ENCODE assay signal across 7 mouse cellular contexts in the genomic region with DNA sequence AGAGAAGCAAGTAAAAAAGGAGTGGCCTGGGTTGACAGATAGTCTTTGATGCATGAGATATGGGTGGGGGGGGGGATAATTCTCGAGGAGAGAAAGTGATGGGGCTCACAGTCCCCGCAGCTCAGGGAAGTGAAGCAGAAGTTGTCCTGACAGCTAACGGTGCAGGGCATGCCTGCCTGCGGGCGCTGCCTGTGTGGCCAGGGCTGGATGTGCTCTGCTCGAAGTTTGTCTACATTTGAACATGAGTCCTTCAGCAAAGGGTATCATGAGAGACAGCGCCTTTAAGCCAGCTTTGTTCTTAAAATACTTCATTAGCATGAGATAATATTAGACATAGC. TPM values are rescaled to one million over a fixed set of nuclear protein-coding genes. Genes with fewer than 3 reads are reported as not detected.
DNase-seq lines count a peak whose midpoint lies in the region; ATAC-seq and TF ChIP-seq lines count a peak whose summit lies in the region.

No protein-coding gene starts in this region.

- H3K4me3 ChIP-seq in left cerebral cortex, adult 2 months: peak overlapping the region; percentile 54
- H3K4me3 ChIP-seq in forebrain, embryonic 12.5 days (replicated peaks): no peak overlapping the region
- peak overlapping the region; percentile 18; the same call in 1 of the 2 replicates for H3K4me3 ChIP-seq in limb, embryonic 10.5 days
- H3K4me3 ChIP-seq in neural tube, embryonic 14.5 days (ENCODE audit: low read depth, low read length): no peak overlapping the region; the same call in 1 of the 2 replicates
- H3K4me3 ChIP-seq in kidney, adult 2 months (ENCODE audit: insufficient read depth, low read depth, low read length): no peak overlapping the region

- TF ChIP-seq CTCF in left cerebral cortex, adult 2 months (IDR thresholded peaks at IDR 0.05): no peak
- no peak for TF ChIP-seq CTCF in kidney, adult 2 months (conservative IDR thresholded peaks at IDR 0.05; ENCODE audit: insufficient read depth, insufficient read length, low read depth, low read length)

- H3K27me3 ChIP-seq in forebrain, embryonic 12.5 days: peaks cover 10% of the 10 kb centered on the region; the same call in 1 of the 2 replicates
- peaks cover 33% of the 10 kb centered on the region for H3K27me3 ChIP-seq in limb, embryonic 10.5 days (ENCODE audit: low read depth, poor library complexity, severe bottlenecking)
- H3K27me3 ChIP-seq in neural tube, embryonic 14.5 days (ENCODE audit: control insufficient read depth, insufficient read depth, low read length): no peaks in the 10 kb centered on the region
- no peaks in the 10 kb centered on the region for H3K27me3 ChIP-seq in kidney, adult 2 months (replicated peaks; ENCODE audit: control insufficient read depth, insufficient read depth, low read length)

- peaks cover 11% of the 10 kb centered on the region; the same call in 1 of the 2 replicates for H3K4me1 ChIP-seq in forebrain, embryonic 12.5 days
- H3K4me1 ChIP-seq in limb, embryonic 10.5 days: peaks cover 11% of the 10 kb centered on the region
- H3K4me1 ChIP-seq in neural tube, embryonic 14.5 days (ENCODE audit: control insufficient read depth, insufficient read depth, low read length): no peaks in the 10 kb centered on the region
- H3K4me1 ChIP-seq in kidney, adult 2 months (ENCODE audit: control insufficient read depth, insufficient read depth, low read length): no peaks in the 10 kb centered on the region

- no peak for TF ChIP-seq POLR2A in kidney, adult 2 months (IDR thresholded peaks at IDR 0.05; ENCODE audit: low read depth, low read length)

- intact Hi-C loops in left cerebral cortex, adult 2 months (cut with DNase I): loop anchor here (5.0 kb wide), 1 partner anchor 575 kb away; no protein-coding TSS in a partner anchor

- H3K36me3 ChIP-seq in forebrain, embryonic 12.5 days (replicated peaks): no peaks in the 10 kb centered on the region
- no peaks in the 10 kb centered on the region for H3K36me3 ChIP-seq in limb, embryonic 10.5 days
- H3K36me3 ChIP-seq in neural tube, embryonic 14.5 days (ENCODE audit: control insufficient read depth, insufficient read depth, low read length): no peaks in the 10 kb centered on the region
- no peaks in the 10 kb centered on the region for H3K36me3 ChIP-seq in kidney, adult 2 months (ENCODE audit: control insufficient read depth, insufficient read depth, low read length)

- no peak for DNase-seq in left cerebral cortex, adult 2 months (ENCODE audit: extremely low spot score in 1 of 2, low spot score in 2 of 2)
- no peak for DNase-seq in left cerebral cortex, adult 8-10 months (ENCODE audit: low spot score in 2 of 2)
- DNase-seq in limb, embryonic 10.5 days (ENCODE audit: low spot score): no peak
- no peak for DNase-seq in spleen, adult 18-20 months
- no peak for DNase-seq in kidney, adult 2 months

- no peaks in the 10 kb centered on the region for H3K9me3 ChIP-seq in forebrain, embryonic 12.5 days
- no peaks in the 10 kb centered on the region for H3K9me3 ChIP-seq in limb, embryonic 10.5 days (replicated peaks)
- no peaks in the 10 kb centered on the region for H3K9me3 ChIP-seq in neural tube, embryonic 14.5 days (ENCODE audit: control insufficient read depth, low read length)

- ATAC-seq in forebrain, embryonic 12.5 days (ENCODE audit: low FRiP score): peak; percentile 20; the same call in 1 of the 2 replicates
- ATAC-seq in neural tube, embryonic 14.5 days (ENCODE audit: low read depth): 0 out of 2 replicates have a peak, but pooled peaks have one; percentile 24

- H3K9ac ChIP-seq in forebrain, embryonic 12.5 days: no peak overlapping the region
- H3K9ac ChIP-seq in neural tube, embryonic 14.5 days (replicated peaks; ENCODE audit: low read depth, low read length): no peak overlapping the region

- H3K4me2 ChIP-seq in forebrain, embryonic 12.5 days: peak overlapping the region; percentile 15
- peak overlapping the region; percentile 34; the same call in 1 of the 2 replicates for H3K4me2 ChIP-seq in neural tube, embryonic 14.5 days (ENCODE audit: low read depth, low read length)

- no peak overlapping the region for H3K27ac ChIP-seq in left cerebral cortex, adult 2 months
- no peak overlapping the region for H3K27ac ChIP-seq in forebrain, embryonic 12.5 days
- H3K27ac ChIP-seq in limb, embryonic 10.5 days: no peak overlapping the region
- no peak overlapping the region for H3K27ac ChIP-seq in neural tube, embryonic 14.5 days (ENCODE audit: low read depth, low read length)
- H3K27ac ChIP-seq in kidney, adult 2 months (ENCODE audit: insufficient read depth, low read depth, low read length): no peak overlapping the region

- WGBS in forebrain, embryonic 12.5 days: 64% methylated on average over 7 of the region's 7 CpGs
- 56% methylated on average over 7 of the region's 7 CpGs for WGBS in limb, embryonic 10.5 days
- WGBS in neural tube, embryonic 14.5 days: 64% methylated on average over 7 of the region's 7 CpGs
- 56% methylated on average over 7 of the region's 7 CpGs for WGBS in kidney, adult 2 months

RNA-seq across cellular contexts. Expression of gene Erich3, which starts 16.2 kb away (rescaled TPM):
- 10 to 100 TPM in 1 of 2 experiments, 1 to 10 TPM in 1; 9.0 to 11.6 TPM for total RNA-seq in left cerebral cortex, adult 2 months (2021)
- 10 to 100 TPM; 13.9 to 16.2 (median 14.9) TPM for total RNA-seq in left cerebral cortex, adult 8-10 months (2022)
- 0.58 and 0.68 TPM in 2 replicates for polyA plus RNA-seq in forebrain, embryonic 12.5 days (2016; fragmentation: Nextera tagmentation; extraction: Ambion mirVana)
- polyA plus RNA-seq in limb, embryonic 10.5 days (2016; fragmentation: Nextera tagmentation; extraction: Ambion mirVana): 0.09 TPM in 1 of 2 replicates, not detected in the other
- polyA plus RNA-seq in neural tube, embryonic 14.5 days (2014; fragmentation: Nextera tagmentation; extraction: Ambion mirVana): 2.0 and 2.8 TPM in 2 replicates
- polyA plus RNA-seq in kidney, adult 2 months (2012; rRNA removed): 0.19 TPM in 2 replicates

RNA-seq across cellular contexts. Expression of gene Tyw3, which starts 50.5 kb away (rescaled TPM):
- 10 to 100 TPM; 13.0 to 16.9 TPM for total RNA-seq in left cerebral cortex, adult 2 months (2021)
- 10 to 100 TPM; 11.4 to 14.2 (median 12.7) TPM for total RNA-seq in left cerebral cortex, adult 8-10 months (2022)
- 14.7 and 18.9 TPM in 2 replicates for polyA plus RNA-seq in forebrain, embryonic 12.5 days (2016; fragmentation: Nextera tagmentation; extraction: Ambion mirVana)
- polyA plus RNA-seq in limb, embryonic 10.5 days (2016; fragmentation: Nextera tagmentation; extraction: Ambion mirVana): 18.9 and 21.7 TPM in 2 replicates
- polyA plus RNA-seq in neural tube, embryonic 14.5 days (2014; fragmentation: Nextera tagmentation; extraction: Ambion mirVana): 13.8 and 15.4 TPM in 2 replicates
- polyA plus RNA-seq in kidney, adult 2 months (2012; rRNA removed): 12.0 and 12.5 TPM in 2 replicates

RNA-seq across cellular contexts. Expression of gene Cryz, which starts 50.9 kb away (rescaled TPM):
- total RNA-seq in left cerebral cortex, adult 2 months (2021): 10 to 100 TPM; 15.5 to 21.8 TPM
- 10 to 100 TPM; 18.4 to 26.9 (median 20.8) TPM for total RNA-seq in left cerebral cortex, adult 8-10 months (2022)
- polyA plus RNA-seq in forebrain, embryonic 12.5 days (2016; fragmentation: Nextera tagmentation; extraction: Ambion mirVana): 16.4 and 16.8 TPM in 2 replicates
- polyA plus RNA-seq in limb, embryonic 10.5 days (2016; fragmentation: Nextera tagmentation; extraction: Ambion mirVana): 23.7 and 23.8 TPM in 2 replicates
- polyA plus RNA-seq in neural tube, embryonic 14.5 days (2014; fragmentation: Nextera tagmentation; extraction: Ambion mirVana): 9.0 and 9.6 TPM in 2 replicates
- polyA plus RNA-seq in kidney, adult 2 months (2012; rRNA removed): 218 and 240 TPM in 2 replicates

Comparison
In these comparisons a context has a peak if more than half of its experiments do, and no peak if none do; other contexts are left out.
1. H3K4me3 ChIP-seq: peak in left cerebral cortex, adult 2 months (single experiment) and limb, embryonic 10.5 days (single experiment); none in forebrain, embryonic 12.5 days (single experiment), neural tube, embryonic 14.5 days (single experiment) and kidney, adult 2 months (single experiment).